Mouse (Mus musculus) kidney, adult 18-20 months (tissue): ENCODE data around the gene Gm14391.
"Not testable (repeated sequence)": the region's sequence is repeated elsewhere in the genome, so short reads cannot be mapped to it uniquely, and the experiment has no call there.

Source experiments
- DNase-seq: peaks from one replicate; pipeline ENCODE4 v3.0.0; 2021

Gene Gm14391

DNA sequence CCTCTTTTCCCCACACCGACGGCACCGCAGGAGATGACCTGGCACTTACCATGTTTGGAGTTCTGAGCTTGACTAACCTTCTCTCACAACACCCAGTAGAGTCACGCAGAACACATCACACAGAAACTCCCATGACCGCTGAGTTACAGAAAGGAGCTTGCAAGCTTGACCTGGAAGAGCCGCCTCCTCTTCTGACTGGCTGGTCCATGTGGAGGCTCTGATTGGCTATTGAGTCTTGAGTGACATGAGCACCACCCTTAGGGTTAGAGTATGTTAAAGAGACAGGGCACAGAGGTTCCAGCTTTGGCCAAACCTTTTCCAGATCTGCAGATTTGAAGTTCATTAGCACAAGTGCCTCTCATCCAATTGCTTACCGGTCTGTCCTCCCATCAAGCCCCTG, at the start of gene Gm14391:
Gene Gm14391, minus strand, starts transcription at position 186 of the 400 bp plus-strand sequence.
- not testable (repeated sequence) for DNase-seq

DNA sequence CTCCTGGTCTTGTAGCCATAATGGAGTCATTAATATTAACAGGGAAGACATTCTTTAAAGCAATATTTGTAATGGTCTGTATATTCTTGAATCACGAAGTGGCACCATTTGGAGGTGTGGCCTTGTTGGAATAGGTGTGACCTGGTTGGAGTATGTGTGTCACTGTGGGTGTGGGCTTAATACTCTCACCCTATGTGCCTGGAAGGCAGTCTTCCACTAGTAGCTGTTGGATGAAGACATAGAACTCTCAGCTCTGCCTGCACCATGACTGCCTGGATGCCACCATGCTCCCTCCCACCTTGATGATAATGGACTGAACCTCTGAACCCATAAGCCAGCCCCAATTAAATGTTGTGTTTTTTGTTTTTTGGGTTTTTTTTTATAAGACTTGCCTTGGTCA, 27.7 kb downstream of the Gm14391 start:
- not testable (repeated sequence) for DNase-seq

DNA sequence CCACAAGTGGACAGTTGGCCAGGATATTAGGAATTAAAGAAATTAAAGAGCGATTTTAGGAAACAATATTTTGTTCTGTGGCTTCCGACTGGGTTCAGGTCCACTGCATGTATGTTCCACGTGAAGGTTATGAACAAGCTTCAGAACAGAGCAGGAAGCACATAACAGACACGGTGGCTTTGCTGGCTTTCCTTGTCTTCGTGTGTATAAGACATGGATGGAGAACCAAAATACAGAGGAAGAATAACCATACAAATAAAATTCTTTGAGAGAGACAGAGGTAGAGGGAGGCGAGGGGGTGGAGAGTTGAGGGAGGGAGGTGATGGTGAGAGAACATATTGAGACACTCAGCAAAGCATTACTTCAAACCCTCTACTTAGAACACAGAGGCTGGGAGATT, 30.4 kb downstream of the Gm14391 start:
- no peak for DNase-seq

DNA sequence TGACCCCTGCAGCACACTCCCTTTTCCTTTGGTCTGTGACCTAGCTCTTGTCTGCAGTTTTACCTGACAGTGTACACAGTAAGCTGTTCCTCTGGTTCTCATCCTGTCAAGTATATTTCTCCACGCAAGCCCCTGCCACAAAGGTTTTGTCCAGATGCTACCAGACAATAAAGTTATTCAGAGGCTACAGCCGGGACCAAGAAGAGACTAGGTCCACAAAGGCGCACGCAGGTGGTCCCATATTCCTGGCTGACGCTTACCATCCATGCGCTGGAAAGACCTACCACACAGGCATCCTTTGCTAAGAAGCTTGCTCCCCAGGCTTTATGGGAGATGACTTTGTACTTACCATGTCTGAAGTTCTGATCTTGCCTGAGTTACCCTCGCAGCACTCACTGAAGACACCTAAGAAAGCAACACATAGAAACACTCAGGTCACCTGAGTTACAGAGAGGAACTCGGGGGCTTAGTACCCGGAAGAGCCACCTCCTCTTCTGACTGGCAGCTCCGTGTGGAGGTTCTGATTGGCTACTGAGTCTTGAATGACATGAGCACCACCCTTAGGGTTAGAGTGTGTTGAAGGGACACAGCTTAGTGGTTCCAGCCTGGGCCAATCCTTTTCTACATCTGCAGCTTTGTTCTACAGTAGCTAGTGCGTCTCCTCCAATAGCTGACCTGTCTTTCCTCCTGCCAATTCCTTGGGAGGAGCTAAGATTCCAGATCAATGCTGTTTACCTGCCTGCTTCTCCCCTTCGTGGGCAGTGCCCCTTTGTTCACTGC, 31.1 kb downstream of the Gm14391 start, which contains the start of gene Gm14443:
Gene Gm14443, minus strand, starts transcription at position 471 of the 780 bp plus-strand sequence.
- not testable (repeated sequence) for DNase-seq

DNA sequence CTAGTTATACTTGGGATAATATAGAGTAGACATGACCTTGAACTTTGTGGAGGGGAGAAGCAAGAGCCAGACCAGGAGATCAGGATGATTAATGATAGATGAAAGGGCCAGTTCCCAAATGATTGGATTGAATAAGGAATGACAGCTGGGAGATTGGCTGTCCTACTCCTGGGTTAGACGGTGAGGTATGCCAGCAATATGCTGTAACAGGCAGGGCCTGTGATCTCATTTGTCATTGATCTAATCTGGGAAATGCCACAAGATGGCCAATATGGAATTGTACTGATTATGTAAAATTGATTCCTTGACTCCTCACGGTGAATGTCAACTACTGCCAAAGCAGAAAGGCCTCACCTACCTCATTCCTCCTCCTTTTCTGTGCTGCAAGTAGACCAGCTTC, 32.7 kb downstream of the Gm14391 start:
- not testable (repeated sequence) for DNase-seq

DNA sequence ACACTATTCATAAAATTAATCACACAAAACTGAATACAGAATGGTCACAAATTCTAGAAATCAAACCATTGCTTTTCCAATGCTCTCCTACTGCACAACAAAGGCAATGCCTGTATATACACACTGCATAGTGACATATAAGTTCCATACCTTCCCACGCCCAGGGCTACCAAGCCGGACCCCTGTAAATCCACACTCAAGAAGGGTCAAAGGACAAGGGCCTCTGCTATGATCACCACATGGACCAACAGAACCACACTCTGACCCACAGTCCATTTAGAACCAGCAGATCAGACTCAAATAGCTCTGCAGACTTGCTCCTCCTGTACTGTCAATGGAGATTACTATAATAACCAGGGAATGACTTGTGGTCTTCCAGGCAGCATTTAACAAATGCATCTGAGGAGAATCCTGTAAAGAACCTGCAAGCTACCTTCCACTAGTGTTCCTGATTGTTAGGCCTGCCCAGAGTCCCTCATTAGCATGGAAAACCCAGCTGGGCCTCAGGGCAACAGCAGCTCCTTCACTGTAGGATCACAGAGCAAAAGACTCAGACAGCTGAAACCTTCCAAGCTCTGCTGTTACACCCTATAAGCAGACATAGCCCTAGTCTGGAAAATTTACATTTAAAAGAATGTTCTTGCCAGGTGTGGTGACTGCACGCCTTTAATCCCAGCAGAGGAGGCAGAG, 33.7 kb downstream of the Gm14391 start:
- DNase-seq: not testable (repeated sequence)

DNA sequence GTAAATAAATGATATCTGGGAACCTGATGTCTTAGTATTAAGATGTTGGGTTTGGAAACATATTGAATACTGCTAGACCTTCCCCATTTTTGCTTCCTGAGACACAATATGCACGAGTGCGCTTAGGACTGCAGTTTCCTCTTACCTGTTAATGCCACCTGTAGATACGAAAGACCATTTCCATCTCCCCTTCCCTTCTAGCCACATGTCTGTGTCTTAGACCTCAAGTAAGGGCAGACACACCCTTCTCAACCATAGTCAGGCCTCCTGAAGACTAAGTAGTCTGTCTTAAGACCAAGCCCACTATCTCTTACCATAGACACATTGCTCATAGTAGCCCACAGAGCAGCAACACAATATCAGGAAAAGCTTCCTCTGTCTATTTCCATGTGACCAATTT, 34.6 kb downstream of the Gm14391 start:
- DNase-seq: no peak

DNA sequence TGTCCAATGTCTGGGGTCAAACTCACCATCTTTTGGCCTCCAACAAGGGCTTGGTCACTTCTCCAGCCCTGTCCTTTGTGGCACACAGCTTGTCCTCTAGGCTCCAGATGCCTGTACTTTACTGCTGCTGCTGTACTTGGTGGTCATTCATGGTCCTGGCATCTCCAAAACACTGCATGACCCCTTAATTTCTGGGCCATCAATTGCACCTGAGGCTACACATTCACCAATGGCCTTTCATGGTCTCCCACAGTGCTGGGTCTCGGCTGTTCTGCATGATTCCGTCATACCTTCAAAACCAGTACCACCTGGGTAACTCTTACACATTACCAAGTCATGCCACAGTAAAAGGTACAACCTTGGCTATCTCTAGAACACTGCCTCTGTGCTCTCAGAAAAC, 39.8 kb downstream of the Gm14391 start:
- not testable (repeated sequence) for DNase-seq

DNA sequence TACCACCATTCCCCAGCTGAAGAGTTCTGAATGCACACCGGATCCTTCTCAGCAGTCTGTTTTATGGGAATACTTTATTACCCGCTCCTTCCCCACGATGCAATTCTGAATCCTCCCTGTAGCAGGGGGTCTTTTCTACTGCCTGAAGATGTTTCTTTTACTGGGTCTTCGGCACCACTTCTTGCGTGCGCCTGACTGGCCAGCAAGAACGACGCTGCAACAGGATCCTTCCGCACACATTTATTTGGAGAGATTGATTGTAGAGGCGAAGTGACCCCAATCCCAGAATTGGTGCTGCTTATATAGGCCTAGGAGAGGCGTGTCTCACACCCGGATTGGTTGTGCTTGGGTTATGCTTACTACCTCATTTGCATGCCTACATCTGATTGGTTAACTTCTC, 41.6 kb downstream of the Gm14391 start:
- not testable (repeated sequence) for DNase-seq

DNA sequence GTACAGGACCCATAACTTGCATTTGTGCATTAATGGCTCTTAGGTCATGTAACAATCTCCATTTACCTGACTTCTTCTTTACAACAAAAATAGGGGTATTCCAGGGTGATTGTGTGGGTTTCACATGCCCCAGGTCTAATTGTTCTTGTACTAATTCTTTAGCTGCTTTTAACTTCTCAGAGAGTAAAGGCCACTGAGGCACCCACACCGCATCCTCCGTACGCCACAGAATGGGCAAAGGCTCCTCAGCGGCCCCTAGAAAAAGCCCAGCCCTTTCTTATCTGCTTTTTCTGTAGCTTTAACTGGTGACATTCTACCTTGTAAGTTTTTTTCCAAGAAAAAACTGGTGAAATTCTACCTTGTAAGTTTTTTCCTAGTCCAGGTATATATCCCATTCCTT, 45.3 kb downstream of the Gm14391 start:
- not testable (repeated sequence) for DNase-seq

DNA sequence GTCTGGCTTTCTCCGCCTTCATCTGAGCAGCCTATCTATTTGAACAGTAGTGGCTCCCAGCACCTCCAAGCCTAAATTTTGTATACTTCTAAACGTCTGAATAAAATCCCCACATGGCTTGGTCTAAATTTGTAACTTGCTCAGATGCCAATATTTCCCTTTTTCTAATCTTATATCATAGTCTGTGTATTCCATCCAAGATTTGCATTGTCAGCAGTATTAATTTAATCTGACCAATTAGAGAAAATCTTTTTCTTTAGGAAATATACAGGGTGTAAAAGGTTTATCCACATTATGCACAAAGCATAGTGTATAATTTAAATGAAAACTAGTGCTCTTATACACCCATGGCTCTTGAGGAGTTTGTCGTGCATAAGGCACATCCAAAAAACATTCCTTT, 48.1 kb downstream of the Gm14391 start:
- DNase-seq: no peak

DNA sequence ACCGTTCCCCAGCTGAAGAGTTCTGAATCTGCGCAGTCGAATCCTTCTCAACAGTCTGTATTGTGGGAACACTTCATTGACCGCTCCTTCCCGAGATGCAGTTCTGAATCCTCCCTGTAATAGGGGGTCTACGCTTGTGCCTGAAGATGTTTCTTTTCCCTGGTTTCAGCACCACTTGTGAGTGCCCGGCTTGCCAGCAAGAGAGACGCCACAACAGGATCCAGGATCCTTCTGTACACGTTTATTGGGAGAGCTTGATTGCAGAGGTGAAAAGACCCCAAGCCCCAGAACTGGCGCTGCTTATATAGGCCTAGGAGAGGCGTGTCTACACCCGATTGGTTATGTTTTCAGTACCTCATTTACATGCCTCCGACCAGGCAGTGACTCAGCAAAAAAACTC, 50.0 kb downstream of the Gm14391 start:
- no peak for DNase-seq

DNA sequence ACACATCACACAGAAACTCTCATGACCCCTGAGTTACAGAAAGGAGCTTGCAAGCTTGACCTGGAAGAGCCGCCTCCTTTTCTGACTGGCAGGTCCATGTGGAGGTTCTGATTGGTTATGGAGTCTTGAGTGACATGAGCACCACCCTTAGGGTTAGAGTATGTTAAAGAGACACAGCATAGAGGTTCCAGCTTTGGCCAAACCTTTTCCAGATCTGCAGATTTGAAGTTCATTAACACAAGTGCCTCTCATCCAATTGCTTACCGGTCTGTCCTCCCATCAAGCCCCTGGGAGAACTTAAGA, 64.8 kb downstream of the Gm14391 start, which contains the start of gene Gm14399:
Gene Gm14399, minus strand, starts transcription at position 20 of the 303 bp plus-strand sequence.
- DNase-seq: not testable (repeated sequence)

DNA sequence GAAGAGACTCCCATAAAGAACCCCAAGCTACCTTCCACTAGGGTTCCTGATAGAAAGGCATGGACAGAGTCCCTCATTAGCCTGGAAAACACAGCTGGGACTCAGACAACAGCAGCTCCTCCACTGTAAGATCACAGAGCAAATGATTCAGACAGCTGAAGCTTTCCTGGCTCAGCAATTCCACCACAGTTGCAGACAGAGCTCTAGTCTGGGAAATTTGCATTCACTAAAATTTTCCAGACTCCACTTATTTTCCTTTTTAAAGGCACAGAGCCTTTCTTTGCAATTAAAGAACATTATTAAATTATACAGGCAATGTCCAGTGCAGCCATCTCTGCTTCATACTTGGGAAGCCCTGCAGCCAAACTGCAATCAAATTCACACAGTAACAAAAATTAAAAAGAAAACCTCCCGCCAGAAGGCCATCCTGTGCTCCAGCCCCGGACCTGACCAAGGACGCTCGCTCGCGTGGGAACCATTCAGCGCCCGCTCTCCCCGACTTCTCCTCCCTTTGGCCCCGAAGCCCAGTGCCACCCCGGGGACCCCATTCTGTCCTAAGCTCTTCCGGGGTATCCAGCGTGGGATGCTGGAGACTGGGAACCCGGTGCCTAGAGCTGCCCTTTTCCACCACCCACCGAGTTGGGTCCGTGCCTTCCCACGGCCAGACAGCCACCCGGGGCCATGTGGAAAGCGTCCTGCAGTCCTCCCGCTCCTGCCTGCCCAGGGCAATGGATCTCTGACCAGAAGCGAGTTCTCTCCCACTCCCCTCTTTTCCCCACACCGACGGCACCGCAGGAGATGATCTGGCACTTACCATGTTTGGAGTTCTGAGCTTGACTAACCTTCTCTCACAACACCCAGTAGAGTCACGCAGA, 65.4 kb downstream of the Gm14391 start:
- DNase-seq: peak; percentile 60
